Mouse (Mus musculus): Measurements from ENCODE around the gene Cryl1. TPM values are rescaled to one million over a fixed set of nuclear protein-coding genes. Genes with fewer than 3 reads are reported as not detected.

Gene Cryl1
- total and polyA plus RNA-seq, 2 experiments: 33.0 to 34.9 TPM

- Histone ChIP-seq H3K9ac (ENCODE audit: low read depth, low read length) (no peak overlapping the region), H3K4me3 (ENCODE audit: insufficient read depth, low read depth, low read length) (no peak overlapping the region), H3K4me1 (ENCODE audit: control insufficient read depth, insufficient read depth, low read length) (no peaks in the 10 kb centered on the region), H3K79me2 (ENCODE audit: control insufficient read depth, insufficient read depth, low read length) (no peaks in the 10 kb centered on the region), H3K27ac (replicated peaks; ENCODE audit: insufficient read depth, low read depth, low read length) (no peak overlapping the region), H3K27me3 (ENCODE audit: control insufficient read depth, insufficient read depth, low read length) (no peaks in the 10 kb centered on the region), H3K36me3 (ENCODE audit: control insufficient read depth, insufficient read depth, low read length) (no peaks in the 10 kb centered on the region)
- 78% methylated on average over 6 of the region's 6 CpGs for WGBS
- TF ChIP-seq CTCF (IDR thresholded peaks at IDR 0.05; ENCODE audit: low read depth, low read length): peak; percentile 36; the same call in 1 of the 2 replicates
- TF ChIP-seq POLR2A (IDR thresholded peaks at IDR 0.05; ENCODE audit: extremely low read depth, insufficient read depth, low read length): no peak
- DNase-seq (ENCODE audit: extremely low read depth, low read depth, low spot score): no peak
These were observed 63.5 kb downstream of the Cryl1 start for GRCm38 (mm10) chr14:57334833-57335232.

DNA sequence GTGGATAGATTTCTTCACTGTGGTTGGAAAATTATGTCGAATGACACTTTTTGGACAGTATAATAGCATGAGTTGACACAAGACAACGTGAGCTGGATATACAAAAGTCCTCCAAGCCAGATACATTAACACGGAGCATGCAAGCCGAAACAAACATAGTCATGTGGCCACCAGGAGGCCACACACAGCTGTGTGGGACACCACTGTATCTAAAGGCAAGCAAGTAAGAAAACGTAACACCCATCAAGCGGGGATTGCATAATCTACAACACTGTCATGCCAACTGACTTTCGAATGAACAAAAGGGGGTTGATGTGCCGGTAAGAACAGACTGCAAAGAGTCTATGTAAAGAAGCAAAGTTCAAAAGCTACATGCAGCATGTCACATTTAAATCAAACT is 65.8 kb downstream of the Cryl1 start:
- Histone ChIP-seq H3K9ac (ENCODE audit: low read depth, low read length) (no peak overlapping the region), H3K4me1 (ENCODE audit: control insufficient read depth, insufficient read depth, low read length) (no peaks in the 10 kb centered on the region), H3K79me2 (ENCODE audit: control insufficient read depth, insufficient read depth, low read length) (no peaks in the 10 kb centered on the region), H3K27ac (replicated peaks; ENCODE audit: insufficient read depth, low read depth, low read length) (no peak overlapping the region), H3K4me3 (ENCODE audit: insufficient read depth, low read depth, low read length) (no peak overlapping the region), H3K27me3 (ENCODE audit: control insufficient read depth, insufficient read depth, low read length) (no peaks in the 10 kb centered on the region), H3K36me3 (ENCODE audit: control insufficient read depth, insufficient read depth, low read length) (no peaks in the 10 kb centered on the region)
- peak; percentile 18 for DNase-seq (ENCODE audit: extremely low read depth, low read depth, low spot score)
- WGBS: 54% methylated on average over 8 of the region's 8 CpGs
- TF ChIP-seq CTCF (IDR thresholded peaks at IDR 0.05; ENCODE audit: low read depth, low read length) (no peak), POLR2A (IDR thresholded peaks at IDR 0.05; ENCODE audit: extremely low read depth, insufficient read depth, low read length) (no peak)

DNA sequence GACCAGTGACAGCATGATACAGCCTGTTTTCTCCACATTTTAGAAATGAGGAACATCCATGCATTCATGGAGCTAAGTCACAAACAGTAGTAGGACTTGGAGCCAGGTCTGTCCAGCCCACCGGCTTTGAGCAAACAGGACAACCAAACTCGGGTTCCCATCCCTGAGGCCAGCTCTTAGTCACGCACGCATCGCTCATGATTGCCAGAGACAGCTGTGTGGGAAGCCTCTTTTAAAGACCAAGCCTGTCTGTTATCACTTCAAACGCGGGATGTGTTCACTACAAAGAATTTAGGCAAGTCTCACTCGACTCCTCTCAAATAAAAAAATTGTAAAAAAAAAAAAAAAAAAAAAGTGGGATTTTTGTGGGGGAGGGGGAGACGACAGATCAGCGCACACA is 67.2 kb downstream of the Cryl1 start:
- Histone ChIP-seq H3K27ac (replicated peaks; ENCODE audit: insufficient read depth, low read depth, low read length) (no peak overlapping the region), H3K27me3 (ENCODE audit: control insufficient read depth, insufficient read depth, low read length) (no peaks in the 10 kb centered on the region), H3K79me2 (ENCODE audit: control insufficient read depth, insufficient read depth, low read length) (no peaks in the 10 kb centered on the region), H3K4me1 (ENCODE audit: control insufficient read depth, insufficient read depth, low read length) (no peaks in the 10 kb centered on the region), H3K36me3 (ENCODE audit: control insufficient read depth, insufficient read depth, low read length) (no peaks in the 10 kb centered on the region), H3K9ac (ENCODE audit: low read depth, low read length) (no peak overlapping the region), H3K4me3 (ENCODE audit: insufficient read depth, low read depth, low read length) (no peak overlapping the region)
- 78% methylated on average over 10 of the region's 10 CpGs for WGBS
- no peak for TF ChIP-seq CTCF (IDR thresholded peaks at IDR 0.05; ENCODE audit: low read depth, low read length)
- no peak for TF ChIP-seq POLR2A (IDR thresholded peaks at IDR 0.05; ENCODE audit: extremely low read depth, insufficient read depth, low read length)
- DNase-seq (ENCODE audit: extremely low read depth, low read depth, low spot score): no peak

GRCm38 (mm10) chr14:57329600-57329999 is 68.7 kb downstream of the Cryl1 start:
- no peaks in the 10 kb centered on the region; the same call in 1 of the 2 replicates for H3K27me3 ChIP-seq (ENCODE audit: control insufficient read depth, insufficient read depth, low read length)
- H3K4me3 ChIP-seq (ENCODE audit: insufficient read depth, low read depth, low read length): no peak overlapping the region
- DNase-seq (ENCODE audit: extremely low read depth, low read depth, low spot score): no peak
- H3K79me2 ChIP-seq (ENCODE audit: control insufficient read depth, insufficient read depth, low read length): no peaks in the 10 kb centered on the region
- H3K27ac ChIP-seq (replicated peaks; ENCODE audit: insufficient read depth, low read depth, low read length): no peak overlapping the region
- no peaks in the 10 kb centered on the region for H3K36me3 ChIP-seq (ENCODE audit: control insufficient read depth, insufficient read depth, low read length)
- H3K9ac ChIP-seq (ENCODE audit: low read depth, low read length): no peak overlapping the region
- no peak for TF ChIP-seq CTCF (IDR thresholded peaks at IDR 0.05; ENCODE audit: low read depth, low read length)
- TF ChIP-seq POLR2A (IDR thresholded peaks at IDR 0.05; ENCODE audit: extremely low read depth, insufficient read depth, low read length): no peak
- no peaks in the 10 kb centered on the region for H3K4me1 ChIP-seq (ENCODE audit: control insufficient read depth, insufficient read depth, low read length)
- WGBS: 89% methylated on average over 15 of the region's 15 CpGs

- no peak overlapping the region for H3K9ac ChIP-seq (ENCODE audit: low read depth, low read length)
- WGBS: 94% methylated on average over 6 of the region's 6 CpGs
These were observed 71.6 kb downstream of the Cryl1 start for GRCm38 (mm10) chr14:57326771-57327170.

GRCm38 (mm10) chr14:57318812-57319211 is 79.5 kb downstream of the Cryl1 start:
- no peaks in the 10 kb centered on the region for H3K79me2 ChIP-seq (ENCODE audit: control insufficient read depth, insufficient read depth, low read length)
- no peak for DNase-seq (ENCODE audit: extremely low read depth, low read depth, low spot score)
- 84% methylated on average over 1 of the region's 1 CpGs for WGBS
- H3K36me3 ChIP-seq (ENCODE audit: control insufficient read depth, insufficient read depth, low read length): no peaks in the 10 kb centered on the region
- no peaks in the 10 kb centered on the region for H3K27me3 ChIP-seq (ENCODE audit: control insufficient read depth, insufficient read depth, low read length)
- no peak overlapping the region for H3K9ac ChIP-seq (ENCODE audit: low read depth, low read length)
- no peak overlapping the region for H3K4me3 ChIP-seq (ENCODE audit: insufficient read depth, low read depth, low read length)
- TF ChIP-seq CTCF (IDR thresholded peaks at IDR 0.05; ENCODE audit: low read depth, low read length) (no peak), POLR2A (IDR thresholded peaks at IDR 0.05; ENCODE audit: extremely low read depth, insufficient read depth, low read length) (no peak)
- no peaks in the 10 kb centered on the region for H3K4me1 ChIP-seq (ENCODE audit: control insufficient read depth, insufficient read depth, low read length)
- H3K27ac ChIP-seq (replicated peaks; ENCODE audit: insufficient read depth, low read depth, low read length): no peak overlapping the region

More at GRCm38 (mm10) chr14:57326771-57327170, 71.6 kb downstream of the Cryl1 start:
- Histone ChIP-seq H3K27me3 (ENCODE audit: control insufficient read depth, insufficient read depth, low read length) (no peaks in the 10 kb centered on the region; the same call in 1 of the 2 replicates), H3K4me3 (ENCODE audit: insufficient read depth, low read depth, low read length) (no peak overlapping the region), H3K4me1 (ENCODE audit: control insufficient read depth, insufficient read depth, low read length) (no peaks in the 10 kb centered on the region), H3K36me3 (ENCODE audit: control insufficient read depth, insufficient read depth, low read length) (no peaks in the 10 kb centered on the region), H3K27ac (replicated peaks; ENCODE audit: insufficient read depth, low read depth, low read length) (no peak overlapping the region), H3K79me2 (ENCODE audit: control insufficient read depth, insufficient read depth, low read length) (no peaks in the 10 kb centered on the region)
- TF ChIP-seq CTCF (IDR thresholded peaks at IDR 0.05; ENCODE audit: low read depth, low read length): no peak
- no peak for TF ChIP-seq POLR2A (IDR thresholded peaks at IDR 0.05; ENCODE audit: extremely low read depth, insufficient read depth, low read length)
- no peak for DNase-seq (ENCODE audit: extremely low read depth, low read depth, low spot score)
